Mouse (Mus musculus) thymus, adult 2 months (tissue): ENCODE results near the gene Irf2bp1. TPM values are rescaled to one million over a fixed set of nuclear protein-coding genes. Genes with fewer than 3 reads are reported as not detected.

Experiments
- DNase-seq: peaks from one replicate; pipeline ENCODE4 v3.0.0; 2021
- H3K27ac ChIP-seq: fragments of 200-500 bp; 2 replicates; pipeline ENCODE4 v1.5.1; 2012; ENCODE audit warnings: low read length, control low read depth; ENCODE audit not compliant: control insufficient read depth, insufficient read depth
- H3K27me3 ChIP-seq: fragments of 200-500 bp; 2 replicates; pipeline ENCODE4 v1.6.1; 2012; ENCODE audit warnings: mild to moderate bottlenecking, low read length, moderate library complexity, mixed read lengths; ENCODE audit not compliant: control insufficient read depth, insufficient read depth
- H3K36me3 ChIP-seq: fragments of 200-500 bp; 2 replicates; pipeline ENCODE4 v1.6.1; 2012; ENCODE audit warnings: mild to moderate bottlenecking, low read length, moderate library complexity; ENCODE audit not compliant: control insufficient read depth, insufficient read depth
- H3K4me1 ChIP-seq: fragments of 200-500 bp; replicated peaks from 2 replicates; pipeline ENCODE4 v1.6.1; 2012; ENCODE audit warnings: low read length; ENCODE audit not compliant: control insufficient read depth, insufficient read depth
- H3K4me3 ChIP-seq: fragments of 200-500 bp; 2 replicates; pipeline ENCODE4 v1.5.1; 2012; ENCODE audit warnings: mild to moderate bottlenecking, low read length, control low read depth, moderate library complexity; ENCODE audit not compliant: control insufficient read depth, insufficient read depth
- CTCF ChIP-seq: fragments of 200-500 bp; IDR thresholded peaks from 2 replicates; pipeline ENCODE4 v1.5.1; 2012; ENCODE audit warnings: mild to moderate bottlenecking, control low read depth, low read length, moderate library complexity, borderline replicate concordance; ENCODE audit not compliant: control insufficient read depth, poor library complexity, insufficient read depth; ENCODE audit errors: extremely low read depth
- POLR2A ChIP-seq: fragments of 200-500 bp; IDR thresholded peaks from 2 replicates; pipeline ENCODE4 v1.6.1; 2012; ENCODE audit warnings: mild to moderate bottlenecking, low read length, control low read depth, moderate library complexity; ENCODE audit not compliant: control insufficient read depth, poor library complexity, insufficient read depth; ENCODE audit errors: extremely low read depth
- WGBS: fragments of 180-500 bp; shearing (Covaris S2); methylation state at CpG from one replicate; pipeline ENCODE4 v1.1.7; 2018; 5-methylcytosine and 5-hydroxymethylcytosine counted together
- polyA plus RNA-seq: library from polyadenylated mRNA; depleted of rRNA; stranded (reverse); fragments of >200 nt; gene quantifications from 2 replicates; pipeline ENCODE4 v1.2.3, GENCODE M21; 2012; rRNA removed

Irf2bp1 gene
- polyA plus RNA-seq, 1 experiment: 67.2 TPM

DNA sequence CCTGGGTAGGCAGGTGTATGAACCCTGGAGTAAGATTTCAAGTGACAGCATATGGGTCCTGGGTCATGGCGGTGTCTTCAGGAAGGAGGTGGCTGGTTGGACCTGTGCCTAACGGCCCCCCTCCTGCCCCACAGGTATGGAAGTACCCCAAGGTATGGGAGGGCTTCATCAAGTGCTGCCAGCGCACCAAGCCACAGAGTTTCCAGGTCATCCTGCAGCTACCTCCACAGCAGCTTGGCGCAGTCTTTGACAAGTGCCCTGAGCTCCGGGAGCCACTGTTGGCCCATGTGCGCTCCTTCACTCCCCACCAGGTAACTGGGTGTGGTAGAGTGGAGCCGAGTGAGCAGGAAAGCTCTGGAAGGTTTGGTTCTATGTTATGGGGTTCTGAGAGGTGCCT, 49.3 kb downstream of the Irf2bp1 start:
- no peak for DNase-seq
- no peak overlapping the region for H3K4me3 ChIP-seq
- no peaks in the 10 kb centered on the region for H3K27me3 ChIP-seq
- H3K36me3 ChIP-seq: peaks cover 20% of the 10 kb centered on the region
- H3K4me1 ChIP-seq: no peaks in the 10 kb centered on the region
- 99% methylated on average over 7 of the region's 7 CpGs for WGBS
- no peak overlapping the region for H3K27ac ChIP-seq
- TF ChIP-seq CTCF: no peak
- no peak for TF ChIP-seq POLR2A

DNA sequence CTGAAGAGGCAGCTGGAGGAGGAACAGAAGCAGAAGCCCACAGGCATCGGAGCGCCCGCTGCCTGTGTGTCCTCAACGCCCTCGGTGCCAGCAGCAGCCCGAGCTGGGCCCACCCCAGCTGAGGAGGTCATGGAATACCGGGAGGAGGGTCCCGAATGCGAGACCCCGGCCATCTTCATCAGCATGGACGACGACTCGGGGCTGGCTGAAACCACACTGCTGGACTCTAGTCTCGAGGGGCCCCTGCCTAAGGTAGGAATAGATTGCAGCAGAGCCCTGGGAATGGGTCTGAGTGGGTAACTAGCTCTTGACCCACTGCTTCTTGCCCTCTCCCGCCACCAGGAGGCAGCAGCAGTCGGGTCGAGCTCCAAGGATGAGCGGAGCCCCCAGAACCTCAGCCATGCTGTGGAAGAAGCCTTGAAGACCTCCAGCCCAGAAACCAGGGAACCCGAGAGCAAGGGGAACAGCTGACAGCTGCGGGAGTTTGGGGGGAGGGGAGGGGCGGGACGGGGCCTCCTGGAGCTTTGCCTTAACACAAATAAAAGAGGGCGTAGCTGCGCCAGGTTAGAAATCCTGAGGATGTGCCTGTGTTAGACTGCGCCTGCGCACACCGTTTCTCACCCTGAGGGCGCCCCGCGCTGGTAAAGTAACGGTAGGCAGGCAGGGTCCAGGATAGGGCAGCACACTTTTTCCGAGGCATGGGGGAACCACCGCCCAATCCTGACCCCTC, 50.4 kb downstream of the Irf2bp1 start, which contains the start of gene Rsph6a:
Gene Rsph6a (plus strand): TSS at position 644 of the 730 bp plus-strand sequence.
- WGBS: 83% methylated on average over 33 of the region's 33 CpGs

DNA sequence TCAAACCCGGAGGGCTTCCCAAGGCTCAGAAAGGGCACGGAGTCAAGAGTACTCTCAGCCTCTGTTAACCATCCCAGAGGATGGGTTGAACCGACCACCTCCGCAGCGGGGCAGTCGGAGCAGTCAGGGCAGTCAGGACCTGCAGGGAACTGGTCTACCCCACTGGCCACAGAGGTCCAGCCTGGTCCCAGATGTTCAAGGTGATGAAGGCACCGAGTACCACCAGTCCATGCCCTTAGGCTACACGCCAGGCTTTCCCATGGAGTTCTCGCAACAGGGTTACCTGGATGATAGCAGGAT, 50.9 kb downstream of the Irf2bp1 start:
- 92% methylated on average over 9 of the region's 9 CpGs for WGBS
- Histone ChIP-seq H3K4me3 (no peak overlapping the region), H3K36me3 (peaks cover 7% of the 10 kb centered on the region), H3K27me3 (no peaks in the 10 kb centered on the region), H3K4me1 (no peaks in the 10 kb centered on the region), H3K27ac (no peak overlapping the region)
- TF ChIP-seq CTCF (no peak), POLR2A (no peak)
- no peak for DNase-seq

More for the DNA sequence above, 50.4 kb downstream of the Irf2bp1 start, which contains the start of gene Rsph6a:
- no peaks in the 10 kb centered on the region for H3K4me1 ChIP-seq
- no peaks in the 10 kb centered on the region for H3K27me3 ChIP-seq
- no peak within 1 kb of the TSS for H3K27ac ChIP-seq
- peak; percentile 41 for DNase-seq
- TF ChIP-seq CTCF (0 out of 2 replicates have a peak, but pooled peaks have one; percentile 47), POLR2A (no peak)
- H3K36me3 ChIP-seq: peaks cover 12% of the 10 kb centered on the region
- no peak within 1 kb of the TSS for H3K4me3 ChIP-seq

DNA sequence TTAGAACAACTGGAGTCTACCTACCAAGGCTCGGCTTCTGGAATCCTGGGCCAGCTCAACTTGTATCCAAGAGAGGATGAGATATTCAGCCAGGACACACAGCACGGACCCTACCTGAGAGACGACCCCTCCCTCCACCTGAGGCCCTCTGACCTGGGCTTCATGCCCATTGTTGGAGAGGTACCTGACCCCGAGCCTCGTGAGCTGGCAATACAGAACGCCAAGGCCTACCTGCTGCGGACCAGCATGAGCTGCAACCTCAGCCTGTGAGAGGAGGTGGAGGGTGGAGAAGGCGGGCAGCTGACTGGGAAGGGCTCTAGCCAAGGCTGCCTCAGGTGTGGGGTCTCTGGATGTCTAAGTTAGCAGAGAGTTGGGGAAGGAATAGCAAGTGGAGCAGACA, 51.3 kb downstream of the Irf2bp1 start:
- Histone ChIP-seq H3K4me1 (no peaks in the 10 kb centered on the region), H3K36me3 (peaks cover 5% of the 10 kb centered on the region), H3K27me3 (no peaks in the 10 kb centered on the region), H3K27ac (no peak overlapping the region), H3K4me3 (no peak overlapping the region)
- 98% methylated on average over 8 of the region's 8 CpGs for WGBS
- TF ChIP-seq CTCF: no peak
- TF ChIP-seq POLR2A: no peak
- DNase-seq: no peak

Other genes starting within 250 kb of the Irf2bp1 start
- not detected in 2 replicates for gene Psg19, start 205.5 kb upstream of the Irf2bp1 start, polyA plus RNA-seq
- gene Psg17, start 182.4 kb upstream of the Irf2bp1 start, polyA plus RNA-seq: 0.09 TPM in 2 replicates
- 1.1 and 1.6 TPM in 2 replicates for gene Mill2, start 164.1 kb upstream of the Irf2bp1 start, polyA plus RNA-seq
- gene Pglyrp1, start 132.7 kb upstream of the Irf2bp1 start, polyA plus RNA-seq: 49.8 and 59.4 TPM in 2 replicates
- 56.5 and 67.1 TPM in 2 replicates for gene Ccdc61, start 93.6 kb upstream of the Irf2bp1 start, polyA plus RNA-seq
- gene Nova2, start 78.2 kb upstream of the Irf2bp1 start, polyA plus RNA-seq: 0.39 and 0.40 TPM in 2 replicates
- gene Nanos2, start 16.6 kb upstream of the Irf2bp1 start, polyA plus RNA-seq: 0.12 TPM in 1 of 2 replicates, not detected in the other
- 3.6 and 5.0 TPM in 2 replicates for gene Mypop, start 12.8 kb upstream of the Irf2bp1 start, polyA plus RNA-seq
- gene Foxa3, start 19.5 kb downstream of the Irf2bp1 start, polyA plus RNA-seq: 0.51 and 0.69 TPM in 2 replicates
- 150 and 189 TPM in 2 replicates for gene Sympk, start 20.3 kb downstream of the Irf2bp1 start, polyA plus RNA-seq
- 0.05 and 0.18 TPM in 2 replicates for gene Rsph6a, start 50.6 kb downstream of the Irf2bp1 start, polyA plus RNA-seq
- gene Dmwd, start 72.2 kb downstream of the Irf2bp1 start, polyA plus RNA-seq: 50.7 and 55.6 TPM in 2 replicates
- 108 and 154 TPM in 2 replicates for gene Dmpk, start 79.8 kb downstream of the Irf2bp1 start, polyA plus RNA-seq
- gene Six5, start 90.5 kb downstream of the Irf2bp1 start, polyA plus RNA-seq: 14.8 and 20.0 TPM in 2 replicates
- gene Gm4969, start 114.3 kb downstream of the Irf2bp1 start, polyA plus RNA-seq: 0.24 and 0.31 TPM in 2 replicates
- 29.2 and 30.1 TPM in 2 replicates for gene Fbxo46, start 115.8 kb downstream of the Irf2bp1 start, polyA plus RNA-seq
- 15.3 and 18.2 TPM in 2 replicates for gene Qpctl, start 145.2 kb downstream of the Irf2bp1 start, polyA plus RNA-seq
- 32.8 and 36.7 TPM in 2 replicates for gene Snrpd2, start 145.7 kb downstream of the Irf2bp1 start, polyA plus RNA-seq
- 0.73 and 0.79 TPM in 2 replicates for gene Gipr, start 162.1 kb downstream of the Irf2bp1 start, polyA plus RNA-seq
- 38.9 and 40.3 TPM in 2 replicates for gene Eml2, start 172.4 kb downstream of the Irf2bp1 start, polyA plus RNA-seq
- 4.2 and 5.5 TPM in 2 replicates for gene Gpr4, start 208.5 kb downstream of the Irf2bp1 start, polyA plus RNA-seq
- gene Opa3, start 224.3 kb downstream of the Irf2bp1 start, polyA plus RNA-seq: 46.5 and 46.7 TPM in 2 replicates